Mouse (Mus musculus): Measurements from ENCODE around the gene Zfp111.
A peak's percentile ranks its signal among the peaks of the same experiment; 100 is the strongest.

Gene Zfp111

DNA sequence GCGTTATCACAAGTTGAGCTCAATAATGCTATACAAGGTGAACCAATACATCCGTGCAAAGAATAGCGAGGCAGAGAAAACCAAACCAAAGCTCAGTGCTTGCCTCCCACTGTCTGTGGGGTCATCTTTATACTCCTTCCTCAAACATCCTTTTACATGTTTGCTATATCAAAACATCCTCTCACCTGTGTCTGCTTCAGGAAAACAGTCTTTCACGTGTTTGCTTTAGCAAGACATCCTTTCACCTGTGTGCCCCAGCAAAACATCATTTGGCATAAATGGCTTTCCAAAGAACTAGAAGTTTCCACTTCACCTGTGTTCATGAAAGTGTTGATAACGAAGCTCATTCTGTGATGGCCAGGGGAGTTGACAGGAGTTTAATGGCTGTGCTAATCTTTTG, at the start of gene Zfp111:
Zfp111 (minus strand) TSS at position 101 of the 400 bp plus-strand sequence.
- no peak for DNase-seq (ENCODE audit: low spot score)

DNA sequence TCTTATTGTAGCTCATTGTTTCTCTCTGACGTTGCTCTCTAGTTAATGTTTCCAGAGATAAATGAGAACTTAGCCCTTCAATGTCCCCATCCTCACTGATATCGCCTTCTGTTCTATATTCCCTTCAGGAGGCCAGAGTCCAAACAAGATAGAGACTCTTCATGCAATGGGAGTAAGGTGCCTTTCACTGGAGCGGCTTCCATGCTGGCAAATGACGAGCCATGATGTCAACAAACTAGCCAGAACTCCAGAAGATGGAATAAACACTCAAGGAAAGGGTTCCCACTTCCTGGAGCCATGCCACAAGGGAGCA, 48.7 kb upstream of the Zfp111 start:
- DNase-seq (ENCODE audit: low spot score), result no peak

DNA sequence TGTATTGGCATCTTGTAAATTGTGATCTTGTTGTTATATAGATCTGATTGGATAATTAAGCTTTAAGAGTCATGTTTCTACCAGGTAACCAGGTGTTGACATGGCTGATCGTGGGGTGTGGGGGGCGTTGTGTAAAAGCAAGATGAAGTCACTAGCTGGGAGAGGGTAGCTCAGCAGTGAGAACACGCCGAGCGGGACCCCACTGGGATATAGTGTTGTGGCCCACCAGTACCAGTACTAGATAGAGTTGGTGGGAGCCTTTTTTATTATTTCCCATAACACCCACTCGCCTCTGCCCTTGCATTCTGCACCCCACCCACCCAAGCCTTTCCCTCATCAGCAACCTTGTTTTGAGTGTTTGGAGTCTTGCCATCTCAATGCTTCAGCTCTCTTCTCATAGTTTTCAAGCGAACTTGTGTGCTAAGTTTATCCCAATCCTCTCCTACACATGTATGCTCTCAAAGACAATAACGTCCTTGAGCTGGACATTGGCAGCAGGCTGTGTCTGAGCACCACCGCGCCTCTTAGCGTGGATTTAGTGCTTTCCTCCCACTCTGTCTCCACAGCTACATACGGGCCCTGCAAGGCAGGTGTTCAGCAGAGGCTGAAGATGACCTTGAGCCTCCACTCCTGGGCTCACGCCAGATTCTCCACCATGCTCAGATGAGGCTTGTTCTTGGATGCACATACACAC, 48.2 kb upstream of the Zfp111 start:
- DNase-seq (ENCODE audit: low spot score), result no peak

DNA sequence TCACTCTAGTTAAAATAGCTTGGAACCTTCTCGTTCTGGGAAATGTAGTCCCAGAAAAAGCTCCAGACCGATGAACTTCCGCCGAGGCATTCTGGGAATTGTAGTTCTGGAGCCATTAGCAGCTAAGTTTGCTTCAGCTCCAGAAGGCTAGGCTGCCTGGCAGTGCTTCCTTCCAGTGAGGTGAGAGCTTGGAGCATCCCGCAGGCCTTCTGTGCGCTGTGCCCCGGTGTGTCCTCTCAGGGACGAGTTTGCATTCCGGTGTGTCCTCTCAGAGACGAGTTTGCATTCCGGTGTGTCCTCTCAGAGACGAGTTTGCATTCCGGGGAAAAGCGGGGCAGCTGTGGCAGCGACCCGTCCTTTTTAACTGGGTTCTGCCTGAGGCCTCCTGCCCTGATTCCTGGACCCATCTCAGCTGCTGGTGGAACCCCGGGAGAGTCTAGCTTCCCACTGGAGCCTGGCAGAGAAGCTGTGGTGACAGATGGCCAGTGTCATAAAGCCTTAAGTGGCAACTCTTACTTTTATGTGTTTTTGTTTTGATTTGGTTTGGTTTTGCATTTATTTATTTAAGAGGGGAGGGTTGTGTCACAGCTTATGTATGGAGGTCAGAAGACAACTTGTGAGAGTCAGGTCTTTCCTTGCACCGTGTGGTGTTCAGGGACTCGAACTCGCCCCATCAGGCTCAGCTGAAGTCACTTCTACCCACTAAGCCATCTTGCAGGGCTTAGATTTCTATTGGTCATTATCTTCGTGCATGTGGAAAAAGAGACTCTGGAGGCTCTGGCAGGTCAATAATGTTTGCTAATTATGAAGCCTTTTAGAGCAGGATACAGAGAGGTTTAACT, 43.6 kb upstream of the Zfp111 start, which contains the start of gene Zfp108:
Zfp108 (plus strand) TSS at position 162 of the 842 bp plus-strand sequence.
- DNase-seq (ENCODE audit: low spot score), result peak; percentile 65

DNA sequence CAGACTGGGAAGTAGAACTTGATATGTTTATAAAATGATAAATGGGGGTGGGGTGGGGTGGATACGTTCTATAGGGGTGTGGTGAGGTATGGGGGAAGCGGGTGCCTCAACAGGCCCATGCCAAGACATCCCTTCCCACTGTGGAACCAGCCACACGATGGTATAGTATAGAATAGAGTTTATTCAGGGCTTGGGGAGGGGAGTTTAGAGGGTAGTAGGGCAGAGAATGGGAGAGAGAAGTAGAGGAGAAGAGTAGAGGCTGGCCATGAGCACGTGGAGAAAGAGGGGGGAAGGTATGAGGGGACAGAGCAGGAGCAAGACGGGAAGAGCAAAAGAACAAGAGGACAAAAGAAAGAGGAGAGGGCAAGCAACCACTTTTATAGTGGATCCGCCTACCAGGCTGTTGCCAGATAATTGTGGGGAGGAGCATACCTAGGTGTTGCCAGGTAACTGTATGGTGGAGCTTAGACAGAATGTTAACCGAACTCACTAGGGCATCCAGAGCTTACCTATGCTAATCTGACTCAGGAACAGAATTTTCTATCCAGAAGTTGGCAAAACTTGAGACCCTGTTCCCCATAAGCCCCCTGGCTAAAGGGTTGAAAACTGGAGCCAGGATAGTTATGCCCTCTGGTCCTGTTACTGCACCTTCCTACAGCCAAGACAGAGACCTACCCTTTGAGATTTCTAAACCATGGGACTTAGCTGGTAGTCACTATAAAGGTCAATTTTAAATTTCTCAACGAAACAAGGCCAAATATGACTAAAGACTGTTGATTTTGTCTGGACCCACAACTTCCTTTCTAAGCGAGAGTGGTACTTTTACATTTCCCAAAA, 42.8 kb upstream of the Zfp111 start:
- no peak for DNase-seq (ENCODE audit: low spot score)

DNA sequence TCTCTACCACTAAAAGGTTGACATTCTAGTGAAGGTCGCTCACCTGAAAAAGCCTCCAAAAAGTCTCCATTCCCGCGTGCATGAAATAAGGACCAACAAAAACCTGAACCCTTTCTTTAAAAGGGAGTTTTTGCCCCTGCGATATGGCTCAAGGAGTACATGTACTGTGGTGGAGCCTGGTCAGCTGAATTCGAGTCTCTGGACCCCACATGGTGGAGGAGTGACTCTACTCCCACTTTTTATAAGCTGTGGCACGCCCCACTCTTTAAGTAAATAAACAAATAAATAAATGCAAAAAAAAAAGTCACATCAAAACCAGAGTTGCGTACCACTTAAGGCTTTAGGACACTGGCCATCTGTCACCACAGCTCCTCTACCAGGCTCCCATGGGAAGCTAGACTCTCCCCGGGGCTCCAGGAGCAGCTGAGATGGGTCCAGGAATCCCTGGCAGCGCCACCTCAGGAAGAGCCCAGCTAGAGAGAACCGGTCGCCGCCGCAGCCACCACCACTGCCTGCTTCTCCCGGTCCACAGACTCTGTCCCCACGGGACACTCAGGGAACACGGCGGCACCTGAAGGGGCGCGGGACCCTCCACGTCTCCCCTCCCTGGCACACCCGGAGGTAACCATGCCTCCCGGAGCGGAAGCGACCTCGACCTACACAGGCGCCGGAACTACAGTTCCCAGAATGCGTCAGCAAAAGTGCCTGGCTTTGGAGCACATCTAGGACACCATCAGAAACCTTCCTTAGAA, 26.0 kb upstream of the Zfp111 start, which contains the start of gene Zfp109:
Zfp109 (minus strand) TSS at position 521 of the 752 bp plus-strand sequence.
- DNase-seq (ENCODE audit: low spot score), result peak; percentile 49

DNA sequence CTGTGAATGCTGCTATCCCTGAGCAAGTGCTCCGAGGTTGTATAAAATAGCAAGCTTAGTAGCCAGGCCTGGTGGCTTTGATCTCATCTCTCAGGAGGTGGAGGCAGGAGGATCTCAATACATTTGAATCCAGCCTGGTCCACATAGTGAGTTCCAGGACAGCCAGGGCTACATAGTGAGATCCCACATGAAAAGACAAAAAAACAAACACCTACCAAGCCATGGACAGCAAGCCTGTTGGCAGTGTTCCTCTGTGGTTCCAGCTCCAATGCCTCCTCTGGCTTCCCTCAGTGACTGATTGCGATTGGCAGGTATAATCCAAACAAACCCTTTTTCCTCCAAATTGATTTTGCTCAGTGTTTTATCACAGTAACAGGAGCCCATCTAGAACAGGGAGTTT, 947 bp downstream of the Zfp111 start:
- DNase-seq (ENCODE audit: low spot score), result no peak

DNA sequence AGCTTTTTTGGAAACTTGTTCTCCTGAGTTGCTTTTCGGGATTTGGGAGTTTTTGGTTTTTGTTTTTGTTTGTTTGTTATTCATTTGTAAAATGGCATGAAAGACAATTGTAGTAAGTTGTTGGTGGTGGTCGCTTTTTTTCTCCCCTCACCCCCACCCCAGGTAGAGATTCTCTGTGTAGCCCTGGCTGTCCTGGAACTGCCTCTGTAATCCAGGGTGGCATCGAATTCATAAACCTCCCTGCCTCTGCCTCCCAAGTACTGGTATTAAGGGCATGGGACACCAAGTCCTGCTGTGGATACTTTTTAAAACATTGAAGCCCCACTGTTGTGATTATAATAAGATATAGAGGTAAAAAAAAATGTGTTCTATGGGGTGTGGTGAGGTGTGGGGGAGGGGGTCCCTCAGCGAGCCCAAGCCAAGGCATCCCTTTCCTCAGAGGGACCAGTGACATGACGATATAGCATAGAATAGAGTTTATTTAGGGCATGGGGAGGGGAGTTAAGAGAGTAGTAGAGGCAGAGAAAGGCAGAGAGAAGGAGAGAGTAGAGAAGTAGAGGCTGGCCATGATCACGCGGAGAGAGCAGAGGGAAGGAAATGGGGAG, 2.9 kb downstream of the Zfp111 start:
- DNase-seq (ENCODE audit: low spot score), result no peak

DNA sequence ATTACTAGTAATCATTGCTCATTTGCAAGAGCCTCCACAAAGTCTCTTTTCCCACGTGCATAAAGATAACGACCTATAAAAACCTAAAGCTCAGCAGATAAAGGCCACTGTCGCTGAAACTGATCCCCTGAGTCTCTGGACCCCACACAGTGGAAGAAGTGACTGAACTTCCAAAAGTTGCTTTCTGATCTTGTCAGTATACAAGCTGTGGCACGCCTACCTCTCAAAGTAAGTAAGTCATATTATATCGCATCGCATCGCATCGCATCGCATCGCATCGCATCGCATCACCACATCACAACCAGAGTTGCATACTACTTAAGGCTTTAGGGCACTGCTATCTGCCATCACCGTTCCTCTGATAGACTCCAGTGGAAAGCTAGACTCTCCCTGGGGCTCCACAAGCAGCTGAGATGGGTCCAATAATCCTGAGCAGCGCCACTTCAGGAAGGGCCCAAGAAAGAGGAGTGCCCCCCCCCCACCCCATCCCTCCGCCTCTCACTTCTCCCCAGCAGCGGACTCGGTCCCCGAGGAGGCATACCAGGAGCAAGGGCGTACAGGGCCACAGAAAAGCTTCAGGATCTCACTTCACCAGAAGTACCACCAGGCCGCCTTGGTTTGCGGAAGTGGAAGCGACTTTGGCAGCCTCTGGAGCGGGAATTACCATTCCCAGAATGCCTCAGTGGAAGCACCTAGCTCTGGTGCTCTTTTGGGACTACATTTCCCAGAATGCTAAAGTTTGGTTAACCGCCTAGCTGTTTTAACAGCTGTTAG, 3.6 kb downstream of the Zfp111 start:
- peak; percentile 43 for DNase-seq (ENCODE audit: low spot score)

DNA sequence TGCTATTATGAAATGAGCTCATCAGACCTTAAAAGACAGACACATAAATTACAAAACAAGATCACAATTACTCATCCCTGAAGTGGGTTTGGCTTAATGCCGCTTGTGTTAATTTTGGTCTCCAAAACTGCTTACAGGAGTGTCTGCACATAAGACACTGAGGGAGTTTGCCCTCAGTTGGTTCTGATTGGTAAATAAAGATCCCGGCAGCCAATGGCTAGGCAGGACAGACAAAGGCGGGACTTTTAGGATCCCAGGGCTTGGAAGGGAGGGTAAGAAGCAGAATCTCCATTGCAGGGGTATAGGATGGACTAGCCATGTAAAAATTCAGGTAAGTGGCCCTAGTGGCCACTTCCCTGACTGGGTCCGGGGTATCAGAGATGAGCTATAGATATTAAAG, 14.3 kb downstream of the Zfp111 start:
- DNase-seq (ENCODE audit: low spot score), result no peak

DNA sequence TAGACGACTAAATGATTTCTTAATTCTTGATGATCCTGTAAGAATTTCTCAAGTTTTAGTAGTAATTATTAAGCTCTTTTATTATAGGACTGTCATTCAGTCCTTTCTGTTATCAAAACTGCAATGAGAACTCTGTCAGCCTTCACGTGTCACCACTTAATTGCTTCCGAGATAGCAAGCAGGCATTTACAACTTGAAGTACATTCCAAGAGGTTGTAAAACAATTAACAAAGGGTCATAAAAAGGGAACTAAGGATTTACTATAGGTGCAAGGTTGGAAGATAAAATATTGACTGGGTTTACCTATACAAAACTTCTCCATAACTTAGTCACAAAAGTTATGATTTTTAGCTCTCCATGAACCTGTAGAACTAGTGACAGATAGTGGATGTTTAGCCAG, 18.1 kb downstream of the Zfp111 start:
- DNase-seq (ENCODE audit: low spot score), result no peak

DNA sequence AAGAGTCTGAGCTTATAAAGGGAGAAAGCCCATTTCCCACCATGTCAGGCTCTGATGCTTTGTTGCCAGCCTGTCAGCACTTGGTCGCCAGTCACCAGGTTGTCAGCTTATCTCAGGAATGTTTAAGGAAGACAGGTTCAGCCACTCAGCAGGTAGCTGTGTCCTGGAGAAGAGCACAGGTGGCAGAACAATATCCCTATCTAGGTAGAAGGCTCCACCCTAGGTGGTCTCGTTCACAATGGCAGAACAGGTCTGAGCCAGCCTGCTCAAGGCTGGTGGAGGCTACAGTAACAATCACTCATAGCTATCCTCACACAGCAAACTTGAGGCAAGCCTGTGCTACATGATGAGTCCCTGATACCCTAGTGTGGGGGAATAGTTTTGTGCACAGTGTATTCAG, 19.9 kb downstream of the Zfp111 start:
- DNase-seq (ENCODE audit: low spot score), result no peak

DNA sequence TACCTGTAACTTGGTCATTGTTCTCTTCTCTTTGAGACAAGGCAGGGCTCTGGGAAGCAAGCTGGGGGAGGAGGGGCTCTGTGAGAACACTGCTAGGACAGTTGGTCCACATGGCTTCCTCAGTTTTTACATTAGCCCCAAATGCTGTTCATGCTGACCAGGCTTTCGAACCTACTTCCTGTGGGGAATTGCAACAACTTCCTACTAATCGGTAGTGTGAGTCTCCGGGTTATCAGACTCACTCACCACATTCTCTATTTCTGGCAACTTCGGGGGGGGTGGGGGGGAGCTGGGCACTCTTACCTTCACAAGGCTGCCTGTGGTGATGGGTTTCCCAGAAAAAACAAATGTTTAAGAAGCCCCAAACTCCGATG, 21.7 kb downstream of the Zfp111 start:
- no peak for DNase-seq (ENCODE audit: low spot score)

DNA sequence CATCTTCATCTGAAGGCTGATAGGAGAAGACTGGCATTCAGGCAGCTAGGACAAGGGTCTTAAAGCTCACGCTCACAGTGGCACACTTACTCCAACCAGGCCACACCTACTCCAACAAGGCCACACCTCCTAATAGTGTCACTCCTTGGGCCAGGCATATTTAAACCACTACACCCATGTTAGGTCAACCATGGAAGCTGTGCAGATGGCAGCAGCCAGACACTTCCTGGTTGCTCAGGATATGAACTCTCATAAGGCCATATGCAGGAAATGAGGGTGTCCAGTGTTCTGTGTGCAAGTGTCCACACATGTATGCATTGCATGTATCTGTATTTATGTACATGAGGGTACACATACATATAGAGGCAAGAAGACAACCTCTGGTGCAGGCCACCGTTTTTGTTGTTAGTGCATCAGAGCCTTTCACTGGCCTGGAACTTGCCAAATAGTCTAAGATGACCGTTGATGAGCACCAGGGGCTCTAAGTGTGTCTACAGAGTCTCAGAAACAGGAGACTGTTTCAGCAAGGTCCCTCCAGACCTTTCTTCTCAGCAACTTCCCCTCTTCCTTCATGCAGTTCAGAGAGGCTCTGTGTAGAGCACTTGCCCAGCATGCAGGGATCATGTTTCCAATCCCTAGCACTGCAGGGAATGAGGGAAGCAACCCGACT, 22.2 kb downstream of the Zfp111 start:
- no peak for DNase-seq (ENCODE audit: low spot score)

DNA sequence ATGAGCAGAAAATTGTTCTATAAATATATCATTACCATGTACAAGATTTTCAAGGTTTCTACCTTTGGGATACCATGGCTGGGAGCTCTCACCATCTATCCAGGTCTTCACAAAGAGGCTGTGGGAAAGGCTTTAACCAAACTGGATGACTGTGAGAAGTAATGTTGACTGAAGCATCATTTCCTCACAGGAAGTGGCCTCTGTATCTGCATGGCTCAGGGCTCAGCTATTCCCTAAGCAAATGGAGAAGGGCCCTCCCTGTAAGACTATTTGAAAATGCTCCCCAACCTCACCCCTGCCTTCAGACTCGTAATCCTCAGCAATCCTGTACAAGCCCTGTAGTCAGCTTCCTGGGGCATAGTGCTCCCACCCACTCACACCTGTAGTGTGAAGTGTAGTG, 23.6 kb downstream of the Zfp111 start:
- no peak for DNase-seq (ENCODE audit: low spot score)

DNA sequence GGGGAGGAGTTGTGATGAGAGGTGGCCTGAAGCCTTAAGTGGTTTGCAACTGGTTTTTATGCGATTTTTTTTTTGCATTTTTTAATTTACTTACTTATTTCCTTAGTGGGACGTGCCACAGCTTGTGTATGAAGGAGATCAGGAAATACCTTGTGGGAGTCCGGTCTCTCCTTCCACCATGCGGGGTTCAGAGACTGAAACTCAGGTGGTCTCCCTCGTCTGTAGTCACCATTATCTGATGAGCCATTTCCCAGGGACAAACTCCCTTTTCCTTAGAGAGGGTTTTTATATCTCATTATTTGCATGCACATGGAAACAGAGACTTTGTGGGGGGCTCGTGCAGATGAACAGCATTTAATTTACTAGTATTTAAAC, 35.9 kb downstream of the Zfp111 start:
- no peak for DNase-seq (ENCODE audit: low spot score)

DNA sequence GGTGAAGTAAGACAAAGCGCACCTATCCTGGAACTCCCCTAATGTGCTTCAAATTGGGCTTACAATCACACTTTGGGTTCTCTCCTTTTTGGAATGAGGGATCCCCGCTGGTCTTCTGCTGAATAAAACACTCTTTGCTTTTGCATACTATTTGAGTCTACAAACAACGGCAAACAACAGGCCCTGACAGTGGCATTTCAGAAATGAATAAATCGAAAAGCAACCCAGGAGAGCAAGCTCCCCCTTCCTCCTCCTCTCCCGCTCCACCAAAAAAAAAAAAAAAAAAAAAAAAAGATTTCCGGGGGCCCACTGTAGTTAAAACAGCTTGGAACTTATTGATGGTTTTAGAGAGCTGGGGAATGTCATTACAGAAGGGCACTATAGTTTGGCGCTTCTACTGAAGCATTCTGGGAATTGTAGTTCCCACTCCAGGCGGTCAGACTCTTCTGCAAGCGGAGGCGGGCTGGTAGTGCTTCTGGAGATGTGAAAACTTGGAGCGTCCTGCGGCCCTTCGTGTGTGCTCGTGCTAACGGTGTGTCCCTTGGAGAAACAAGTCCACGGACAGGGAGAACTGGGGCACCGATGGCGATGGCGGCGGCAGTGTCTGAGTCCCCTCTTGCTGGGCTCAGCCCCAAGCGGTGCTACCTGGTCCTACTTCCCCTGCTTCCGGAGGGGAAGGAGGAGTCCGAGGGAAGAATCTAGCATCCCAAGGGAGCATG, 36.5 kb downstream of the Zfp111 start, which contains the start of gene Zfp114:
Zfp114 (plus strand) TSS at position 443 of the 719 bp plus-strand sequence.
- peak; percentile 46 for DNase-seq (ENCODE audit: low spot score)

DNA sequence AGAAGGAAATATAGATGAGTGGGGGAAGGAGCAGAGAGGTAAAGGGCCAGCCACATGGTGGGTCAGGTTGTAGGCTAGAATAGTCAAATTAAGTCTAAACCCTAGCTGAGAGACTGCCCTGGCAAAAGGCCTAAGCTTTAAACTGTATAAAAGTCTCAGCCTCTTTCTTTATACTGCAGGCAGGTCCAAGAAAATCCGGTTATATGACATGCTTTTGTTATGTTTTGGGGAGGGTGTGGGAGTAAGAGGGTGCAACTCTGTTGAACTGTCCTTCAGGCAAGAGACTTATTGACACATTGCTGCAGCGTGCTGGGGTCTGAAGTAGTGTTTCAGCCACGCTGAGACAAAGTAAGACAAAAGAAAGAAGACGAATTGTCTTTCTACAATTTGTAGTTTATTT, 39.1 kb downstream of the Zfp111 start:
- DNase-seq (ENCODE audit: low spot score), result no peak

DNA sequence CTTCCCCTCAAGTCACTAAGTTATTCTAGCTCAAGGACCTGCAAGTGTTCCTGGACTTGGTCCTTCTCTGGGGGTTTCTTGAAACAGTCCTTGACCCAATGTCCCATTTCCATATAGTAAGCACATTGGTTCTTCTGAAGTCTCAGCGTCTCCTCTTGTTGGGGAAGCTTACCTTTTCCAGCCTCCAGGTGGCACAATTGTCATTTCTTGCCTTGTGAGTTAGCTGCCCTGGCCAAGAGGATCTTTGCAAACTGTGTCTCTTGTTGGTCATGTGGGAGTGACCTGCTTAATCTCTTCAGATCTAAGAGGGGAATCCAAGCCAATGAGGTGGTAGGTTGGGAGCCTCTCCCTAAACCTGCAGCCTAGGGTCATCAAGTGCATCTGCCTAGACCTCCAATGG, 58.0 kb downstream of the Zfp111 start:
- DNase-seq (ENCODE audit: low spot score), result no peak

Measured in urinary bladder, postnatal 25 days (tissue).